Mouse (Mus musculus) heart, postnatal 10 days (tissue): Measurements from ENCODE around the gene Tdpoz1. TPM values are rescaled to one million over a fixed set of nuclear protein-coding genes. Genes with fewer than 3 reads are reported as not detected.
"Not testable (repeated sequence)": the region's sequence is repeated elsewhere in the genome, so short reads cannot be mapped to it uniquely, and the experiment has no call there.

Experiments used
- DNase-seq, 2 experiments: peaks; one replicate each; pipeline ENCODE4 v3.0.0; 2021
- intact Hi-C: fragments of 180-260 bp; cut with DNase I; formaldehyde crosslinking; loops from one replicate; pipeline ENCODE4 v1.15.1; 2025
- total RNA-seq, 2 experiments: library from RNA; stranded (reverse); gene quantifications; 2 replicates each; pipeline ENCODE4 v1.2.3; 2021

Gene Tdpoz1
- not detected for total RNA-seq

DNA sequence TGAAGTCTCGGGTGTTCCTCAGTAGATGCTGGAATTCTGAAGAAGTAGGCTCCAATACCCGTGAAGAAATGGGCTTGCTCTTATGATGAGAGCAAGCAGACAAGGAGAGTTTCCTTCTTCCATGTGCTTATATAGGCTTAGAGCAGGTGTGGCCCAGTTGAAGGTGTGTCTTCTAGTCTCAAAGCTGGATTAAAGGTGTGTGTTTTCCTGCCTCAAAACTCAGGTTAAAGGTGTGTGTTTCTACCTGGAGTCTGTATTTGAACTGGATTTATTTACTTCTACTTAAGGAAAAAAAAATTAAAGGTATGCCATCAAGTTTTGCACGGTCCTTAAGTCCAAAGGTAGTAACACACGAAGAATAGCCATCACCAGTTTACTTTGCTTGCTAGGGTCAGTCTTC, at the start of gene Tdpoz1:
TSS of gene Tdpoz1 (minus strand) at position 101 of the 400 bp plus-strand sequence.
- intact Hi-C loops, DNase-seq: not testable (repeated sequence)

DNA sequence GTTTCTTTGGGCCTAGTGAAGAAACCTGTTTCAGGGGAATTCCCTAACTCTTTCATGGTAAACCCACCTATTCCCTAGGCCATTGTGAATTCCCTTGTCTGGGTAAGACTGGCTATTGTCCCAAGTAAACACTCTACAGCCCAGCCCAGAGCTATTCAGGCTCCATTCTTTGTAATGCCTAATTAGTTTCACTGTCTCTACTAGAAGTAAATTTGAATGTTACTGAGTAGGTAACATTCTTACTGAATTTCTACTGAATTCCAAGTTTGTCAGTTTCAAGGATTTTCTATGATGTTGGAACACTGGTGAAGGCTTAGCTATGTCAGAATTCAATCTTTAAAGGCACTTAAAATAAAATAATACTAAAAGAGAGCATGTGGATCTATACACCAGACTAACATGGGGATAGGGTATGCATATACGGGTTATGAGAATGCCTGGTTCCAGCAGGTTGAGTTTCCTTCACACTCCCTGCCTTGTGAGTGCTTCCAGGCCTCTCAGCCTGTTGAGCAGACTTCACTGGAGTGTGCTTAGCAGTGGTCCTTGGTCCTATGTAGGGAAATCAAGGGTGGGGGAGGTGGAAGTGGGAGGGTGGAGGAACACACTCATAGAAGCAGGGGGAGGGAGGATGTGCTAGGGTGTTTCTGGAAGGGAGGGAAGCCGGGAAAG, 33.0 kb upstream of the Tdpoz1 start:
- intact Hi-C loops, DNase-seq: not testable (repeated sequence)

DNA sequence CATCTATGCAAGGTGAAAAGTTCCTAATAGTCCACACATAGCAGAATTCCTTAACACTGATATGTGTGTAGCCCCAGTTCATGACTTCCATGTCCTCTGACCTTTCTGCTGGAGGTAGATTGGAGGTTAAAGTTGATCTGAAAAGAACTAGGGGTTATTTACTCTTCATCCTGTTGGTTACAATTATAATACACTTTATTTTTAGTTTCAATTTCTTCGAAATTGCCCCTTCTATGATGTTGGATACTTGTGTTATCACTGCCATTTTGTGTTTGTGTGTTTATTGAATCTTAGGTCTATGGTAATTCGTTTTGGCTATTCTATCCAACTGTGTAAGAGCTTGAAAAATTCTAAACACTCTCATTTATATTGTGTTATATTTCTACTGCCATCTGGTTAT, 16.9 kb upstream of the Tdpoz1 start, which contains the start of gene Gm37596:
TSS of gene Gm37596 (minus strand) at position 101 of the 400 bp plus-strand sequence.
- intact Hi-C loops, DNase-seq: not testable (repeated sequence)

DNA sequence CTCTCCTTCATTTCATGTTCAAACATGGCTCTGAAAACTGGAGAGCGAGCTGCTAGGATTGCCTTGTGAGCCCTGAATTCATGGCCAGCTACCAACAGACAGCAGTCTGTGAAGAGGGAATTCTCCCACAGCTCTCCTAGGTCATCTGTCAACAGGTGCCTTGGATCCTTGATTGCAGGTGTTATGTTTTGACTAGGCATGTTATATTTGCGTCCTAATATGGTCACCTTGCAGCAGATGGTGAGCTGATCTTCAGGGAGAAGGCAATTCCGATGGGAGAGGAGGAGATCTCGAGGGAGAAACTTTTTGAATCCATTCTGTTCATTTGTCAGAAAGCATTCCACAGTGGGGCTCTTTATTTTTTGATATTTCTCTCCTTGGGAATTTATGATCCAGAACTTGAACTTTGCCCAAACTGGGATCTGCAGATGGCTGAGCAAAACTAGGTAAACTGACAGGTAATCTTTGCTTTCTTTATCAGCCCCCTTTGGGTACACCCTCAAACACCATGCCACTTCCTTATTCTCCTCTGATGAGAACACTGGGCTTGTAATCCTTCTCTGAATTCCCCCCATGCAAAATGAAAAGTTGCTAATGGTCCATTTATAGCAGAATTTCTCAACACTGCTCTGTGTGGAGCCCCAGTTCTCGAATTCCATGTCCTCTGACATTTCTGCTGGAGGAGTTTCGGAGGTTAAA, 5.2 kb downstream of the Tdpoz1 start:
- intact Hi-C loops, DNase-seq: not testable (repeated sequence)

DNA sequence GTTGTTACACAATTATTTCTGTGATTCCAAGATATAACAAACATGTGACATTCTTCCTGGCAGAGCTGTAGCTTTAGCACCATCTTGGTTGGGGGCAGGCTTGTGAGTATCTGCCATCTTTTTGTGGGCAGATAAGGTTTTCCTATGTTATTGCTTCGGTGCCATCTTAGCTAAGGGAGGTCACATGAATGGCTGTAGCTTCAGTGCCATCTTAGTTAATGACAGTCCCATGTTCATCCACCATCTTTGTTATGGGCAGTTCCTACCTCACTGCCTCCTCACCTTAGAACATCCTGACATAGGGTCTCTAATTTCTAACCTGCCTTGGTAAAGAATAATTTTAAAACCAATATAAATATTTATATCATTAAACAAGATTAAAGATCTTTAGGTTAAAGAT, 21.9 kb downstream of the Tdpoz1 start:
- intact Hi-C loops = no loop called here
- no peak for DNase-seq

DNA sequence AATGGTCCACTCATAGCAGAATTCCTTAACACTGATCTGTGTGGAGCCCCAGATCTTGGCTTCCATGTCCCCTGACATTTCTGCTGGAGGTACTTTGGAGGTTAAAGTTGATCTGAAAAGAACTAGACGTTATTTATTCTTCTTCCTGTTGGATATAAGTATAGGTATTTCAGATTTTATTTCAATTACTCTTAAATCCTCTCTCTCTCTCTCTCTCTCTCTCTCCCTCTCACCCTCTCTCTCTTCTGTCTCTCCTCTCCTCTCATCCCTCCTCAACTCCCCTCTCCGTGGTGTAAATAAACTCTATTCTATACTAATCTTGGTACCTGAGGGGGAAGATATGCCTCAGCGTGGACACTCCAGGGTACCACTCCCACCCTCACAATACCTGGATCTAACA, 23.5 kb downstream of the Tdpoz1 start, which contains the start of gene Tdpoz2:
TSS of gene Tdpoz2 (minus strand) at position 101 of the 400 bp plus-strand sequence.
- intact Hi-C loops = no loop called here
- no peak for DNase-seq

DNA sequence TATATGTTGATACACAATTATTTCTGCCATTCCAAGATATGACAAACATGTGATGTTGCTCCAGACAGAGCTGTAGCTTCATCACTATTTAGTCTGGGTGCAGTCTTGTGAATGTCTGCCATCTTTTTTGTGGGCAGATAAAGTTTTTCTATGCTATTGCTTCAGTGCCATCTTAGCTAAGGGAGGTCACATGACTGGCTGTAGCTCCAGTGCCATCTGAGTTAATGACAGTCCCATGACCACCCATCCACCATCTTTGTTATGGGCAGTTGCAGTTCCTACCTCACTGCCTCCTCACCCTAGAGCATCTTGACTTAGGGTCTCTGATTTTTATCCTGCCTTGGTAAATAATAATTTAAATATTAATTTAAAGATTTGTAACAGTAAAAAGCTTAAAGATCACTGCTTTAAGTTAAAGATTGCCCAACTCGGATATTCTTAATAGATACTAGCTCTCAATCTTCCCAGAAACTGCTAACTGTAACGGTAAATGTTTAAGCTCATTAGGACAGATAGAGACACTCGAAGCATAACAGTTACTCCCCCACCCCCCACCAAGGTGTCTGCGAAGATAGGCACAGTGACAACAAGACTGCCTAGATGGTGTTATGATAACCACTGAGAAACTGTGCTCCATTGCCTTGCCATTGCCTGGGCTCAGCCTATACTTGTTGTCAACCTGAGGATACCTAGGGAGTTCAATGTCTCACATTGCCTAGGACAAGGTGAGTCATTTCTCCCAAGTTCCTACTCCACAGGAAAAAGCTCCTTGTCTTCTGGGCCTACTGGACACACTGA, 45.0 kb downstream of the Tdpoz1 start:
- intact Hi-C loops, DNase-seq: not testable (repeated sequence)

Other genes with a start within 250 kb of the Tdpoz1 start
- under 1 TPM; 0.07 to 0.17 TPM for gene Tchh, start 234.0 kb downstream of the Tdpoz1 start, total RNA-seq
- not detected for gene Tchhl1, start 207.6 kb downstream of the Tdpoz1 start, total RNA-seq
- 100 to 1,000 TPM; 212 to 217 TPM for gene S100a11, start 155.8 kb downstream of the Tdpoz1 start, total RNA-seq
- 100 to 1,000 TPM; 143 to 197 TPM for gene S100a10, start 121.2 kb downstream of the Tdpoz1 start, total RNA-seq
- not detected for gene Tdpoz2, start 23.6 kb downstream of the Tdpoz1 start, total RNA-seq
- not detected for gene Gm37596, start 16.8 kb upstream of the Tdpoz1 start, total RNA-seq
- gene Gm5773, start 96.7 kb upstream of the Tdpoz1 start, total RNA-seq = not detected
- gene Tdpoz4, start 120.1 kb upstream of the Tdpoz1 start, total RNA-seq = not detected
- gene Tdpoz3, start 149.7 kb upstream of the Tdpoz1 start, total RNA-seq = not detected